Mouse (Mus musculus): ENCODE results near the gene 1190002N15Rik. TPM values are rescaled to one million over a fixed set of nuclear protein-coding genes. Genes with fewer than 3 reads are reported as not detected.

The 1190002N15Rik gene
- polyA plus RNA-seq (2021; fragmentation: Nextera tagmentation) = 3.5 and 3.9 TPM in 2 replicates
- long read RNA-seq, experiment 1, partial matches to known transcripts = 1 of 9 reads
- long read RNA-seq, experiment 1, other reads (novel, unspliced or antisense) = 7 of 9 reads
- long read RNA-seq, experiment 2, transcript 1190002N15Rik-201 (3 exons, 3,950 nt) = major isoform, 17 of 23 reads
- long read RNA-seq, experiment 2, partial matches to known transcripts = 4 of 23 reads
- long read RNA-seq, experiment 2, other reads (novel, unspliced or antisense) = 2 of 23 reads

DNA sequence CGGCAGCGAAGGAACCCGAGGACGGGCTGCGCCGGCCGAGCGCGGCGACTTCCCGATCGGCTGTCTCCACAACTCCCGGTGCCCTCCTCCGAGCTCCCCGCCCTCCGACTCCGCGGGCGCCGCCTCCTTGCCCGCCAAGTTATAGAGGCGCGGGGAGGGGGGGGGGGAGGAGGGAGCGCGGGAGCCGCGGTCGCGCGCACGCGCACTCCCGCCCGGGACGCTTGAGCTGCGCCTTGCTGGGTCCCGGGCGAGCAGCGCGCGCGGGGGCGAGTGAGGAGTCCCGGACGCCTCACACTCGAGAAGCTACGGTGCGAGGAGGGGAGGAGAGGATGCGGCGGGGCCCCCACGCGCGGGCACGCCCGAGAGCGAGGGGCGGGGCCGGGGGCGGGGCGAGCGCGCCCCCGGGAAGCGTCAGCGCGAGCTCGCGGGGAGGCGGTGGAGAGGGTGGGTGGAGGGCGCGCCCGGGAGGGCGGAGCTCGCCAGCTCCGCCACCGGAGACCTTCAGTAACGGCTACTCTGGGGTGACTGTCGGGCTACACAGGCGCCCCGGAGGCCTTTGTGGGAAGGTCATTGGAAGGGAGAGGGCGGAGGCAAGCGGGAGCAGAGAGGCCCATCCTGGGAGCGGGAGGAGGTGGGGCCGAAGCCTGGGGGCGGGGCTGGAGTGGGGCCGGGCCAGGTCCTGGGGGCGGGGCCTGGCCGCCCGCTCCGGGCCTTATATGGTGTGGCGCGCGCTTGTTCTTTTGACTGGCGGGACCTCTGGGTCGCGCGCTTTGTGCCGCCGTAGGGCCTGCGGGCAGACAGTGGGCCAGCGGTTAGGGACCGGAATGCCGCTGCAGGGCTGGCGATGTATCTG is at the start of gene 1190002N15Rik:
1190002N15Rik (minus strand) TSS at position 112 of the 853 bp plus-strand sequence.

Other genes with a start within 250 kb of the 1190002N15Rik start
- 5.3 and 5.8 TPM in 2 replicates for gene Slc9a9, start 131.8 kb upstream of the 1190002N15Rik start, polyA plus RNA-seq (2021; fragmentation: Nextera tagmentation)